Mouse (Mus musculus) G1E (cell line): Measurements from ENCODE around the gene Fam71b. TPM values are rescaled to one million over a fixed set of nuclear protein-coding genes. Genes with fewer than 3 reads are reported as not detected.

Source experiments
- ATAC-seq: 2 replicates; pipeline ENCODE4 v1.8.0; 2016; ENCODE audit warnings: mild to moderate bottlenecking; ENCODE audit not compliant: insufficient number of reproducible peaks, poor library complexity, low FRiP score, severe bottlenecking; ENCODE audit errors: extremely low read depth
- DNase-seq: peaks from one replicate; pipeline ENCODE4 v3.0.0; 2012; ENCODE audit warnings: low spot score
- H3K27me3 ChIP-seq: 2 replicates; pipeline ENCODE4 v1.6.1; 2012; ENCODE audit warnings: mild to moderate bottlenecking, low read length, inconsistent platforms; ENCODE audit not compliant: insufficient read depth
- H3K36me3 ChIP-seq: replicated peaks from 2 replicates; pipeline ENCODE3; 2012; ENCODE audit warnings: mild to moderate bottlenecking, inconsistent platforms
- H3K4me1 ChIP-seq: 2 replicates; pipeline ENCODE4 v1.6.1; 2012; ENCODE audit warnings: low read depth, low read length, inconsistent platforms, mixed read lengths; ENCODE audit not compliant: insufficient read depth
- H3K4me3 ChIP-seq: 2 replicates; pipeline ENCODE4 v1.5.1; 2012; ENCODE audit warnings: low read depth, mild to moderate bottlenecking, inconsistent platforms, low read length, moderate library complexity, mixed read lengths
- H3K9me3 ChIP-seq: replicated peaks from 2 replicates; pipeline ENCODE4 v1.6.1; 2012; ENCODE audit warnings: inconsistent platforms
- CTCF ChIP-seq: IDR thresholded peaks from 2 replicates; pipeline ENCODE4 v1.5.1; 2012; ENCODE audit warnings: low read depth, low read length, inconsistent platforms, mixed read lengths
- GATA1 ChIP-seq: IDR thresholded peaks from 2 replicates; pipeline ENCODE4 v1.6.1; 2012; ENCODE audit warnings: borderline replicate concordance, low read length, inconsistent platforms, mixed read lengths
- GATA2 ChIP-seq: IDR thresholded peaks from 2 replicates; pipeline ENCODE4 v1.6.1; 2012; ENCODE audit warnings: low read depth, low read length, inconsistent platforms, borderline replicate concordance
- POLR2AphosphoS5 ChIP-seq: IDR thresholded peaks from 2 replicates; pipeline ENCODE4 v1.6.1; 2012; ENCODE audit warnings: low read depth, low read length, inconsistent platforms; ENCODE audit not compliant: insufficient replicate concordance
- TAL1 ChIP-seq: conservative IDR thresholded peaks from 2 replicates; pipeline ENCODE4 v1.6.1; 2012; ENCODE audit warnings: low read depth, low read length, inconsistent platforms, mixed read lengths
- polyA plus RNA-seq: library from polyadenylated mRNA; stranded (reverse); fragments of >175 nt; gene quantifications from 2 replicates; pipeline ENCODE4 v1.2.3, GENCODE M21; 2012
- total RNA-seq, 2 experiments: library from RNA; stranded (forward) in 1 of 2; stranded (reverse) in 1 of 2; fragments of 200-1000 nt in 1 of 2; fragments of >200 nt in 1 of 2; fragmentation: Nextera tagmentation in 1 of 2; gene quantifications; 2 replicates each; pipeline ENCODE4 v1.2.3; 2014 to 2017

Fam71b gene
- total and polyA plus RNA-seq, 3 experiments: 0.49 TPM; not detected in 2

GRCm38 (mm10) chr11:46388438-46388837 is 7.9 kb upstream of the Fam71b start:
- no peak overlapping the region for H3K4me3 ChIP-seq
- ATAC-seq (no peak), DNase-seq (no peak)
- H3K27me3 ChIP-seq: no peaks in the 10 kb centered on the region; the same call in none of the 2 replicates
- no peaks in the 10 kb centered on the region for H3K4me1 ChIP-seq
- no peaks in the 10 kb centered on the region for H3K9me3 ChIP-seq
- H3K36me3 ChIP-seq: no peaks in the 10 kb centered on the region
- TF ChIP-seq TAL1 (no peak), CTCF (no peak), GATA2 (no peak), GATA1 (no peak), POLR2AphosphoS5 (no peak)

- ATAC-seq: no peak
- TF ChIP-seq CTCF (no peak), GATA1 (no peak), GATA2 (no peak), TAL1 (no peak), POLR2AphosphoS5 (no peak)
- no peaks in the 10 kb centered on the region; the same call in none of the 2 replicates for H3K27me3 ChIP-seq
- no peak for DNase-seq
- no peaks in the 10 kb centered on the region for H3K4me1 ChIP-seq
- no peak within 1 kb of the TSS for H3K4me3 ChIP-seq
- no peaks in the 10 kb centered on the region for H3K36me3 ChIP-seq
- H3K9me3 ChIP-seq: no peaks in the 10 kb centered on the region
Observed at GRCm38 (mm10) chr11:46389336-46390117, 6.8 kb upstream of the Fam71b start, which contains the start of gene Itk. TSS of gene Itk (minus strand) at chr11:46389515.

DNA sequence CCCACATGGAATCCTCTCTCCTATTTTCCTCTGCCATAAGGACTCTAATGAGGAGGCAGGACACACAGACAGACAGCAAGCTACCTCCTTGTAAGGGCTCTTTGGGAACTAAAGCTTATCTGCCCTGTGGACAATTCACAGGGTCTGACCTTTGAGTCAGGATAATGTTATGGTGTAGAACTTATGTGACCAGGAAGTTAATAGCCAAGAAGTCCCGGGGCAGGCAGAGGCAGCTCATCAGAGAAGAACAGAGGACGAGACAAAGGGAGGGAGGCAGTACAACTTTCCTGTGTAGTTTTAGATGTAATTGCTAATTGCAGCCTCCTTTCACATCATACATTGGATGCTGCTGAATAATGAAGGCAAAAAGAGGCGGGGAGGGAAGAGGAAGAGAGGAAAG is 5.7 kb upstream of the Fam71b start:
- Histone ChIP-seq H3K4me1 (no peaks in the 10 kb centered on the region), H3K4me3 (no peak overlapping the region), H3K36me3 (no peaks in the 10 kb centered on the region), H3K9me3 (no peaks in the 10 kb centered on the region), H3K27me3 (no peaks in the 10 kb centered on the region; the same call in none of the 2 replicates)
- no peak for TF ChIP-seq POLR2AphosphoS5
- no peak for TF ChIP-seq GATA2
- TF ChIP-seq TAL1: no peak
- TF ChIP-seq CTCF: no peak
- TF ChIP-seq GATA1: no peak
- ATAC-seq (no peak), DNase-seq (no peak)

DNA sequence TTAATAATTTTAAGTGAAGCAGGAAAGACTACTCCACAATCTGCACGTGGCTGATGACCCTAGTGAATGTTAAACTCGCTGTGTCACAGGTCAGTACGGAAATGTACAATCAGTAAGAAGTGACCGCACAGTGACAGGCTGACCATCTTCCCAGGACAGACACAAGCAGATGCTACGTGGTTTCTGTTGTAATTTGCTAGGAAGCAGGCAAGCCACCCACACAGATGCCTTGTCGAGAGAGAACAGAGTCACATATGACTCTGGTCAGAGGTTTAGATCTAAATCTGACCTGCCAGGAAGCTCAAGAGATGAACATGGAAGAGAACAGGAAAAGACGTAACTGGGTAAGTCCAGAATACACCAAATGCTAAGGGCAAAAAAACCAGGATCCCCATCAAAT is 3.5 kb upstream of the Fam71b start:
- Histone ChIP-seq H3K4me1 (no peaks in the 10 kb centered on the region), H3K4me3 (no peak overlapping the region), H3K36me3 (no peaks in the 10 kb centered on the region), H3K9me3 (no peaks in the 10 kb centered on the region), H3K27me3 (peaks cover 4% of the 10 kb centered on the region)
- TF ChIP-seq GATA2 (no peak), TAL1 (no peak), CTCF (no peak), GATA1 (no peak)
- DNase-seq (no peak), ATAC-seq (no peak)

DNA sequence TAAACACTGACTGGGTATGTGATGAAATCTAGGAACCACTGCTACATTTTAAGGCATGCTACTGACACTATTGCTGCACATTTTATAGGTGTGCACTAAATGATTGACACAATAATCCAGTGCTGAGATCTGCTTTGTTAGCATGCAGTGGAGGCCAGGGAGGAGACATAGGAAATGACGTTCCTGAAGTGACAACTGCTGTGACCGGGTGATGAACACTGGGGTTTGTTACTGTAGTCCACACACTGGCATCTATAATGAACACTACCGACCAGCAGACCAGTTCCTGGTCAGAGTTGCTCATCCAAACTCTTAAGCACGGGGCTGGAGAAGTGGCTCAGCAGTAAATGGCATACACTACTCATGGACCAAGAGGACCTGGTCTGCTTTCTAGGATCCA is 2.9 kb upstream of the Fam71b start:
- TF ChIP-seq TAL1 (no peak), POLR2AphosphoS5 (no peak), GATA1 (no peak), CTCF (no peak), GATA2 (no peak)
- Histone ChIP-seq H3K36me3 (no peaks in the 10 kb centered on the region), H3K27me3 (peaks cover 4% of the 10 kb centered on the region), H3K4me3 (no peak overlapping the region), H3K4me1 (no peaks in the 10 kb centered on the region), H3K9me3 (no peaks in the 10 kb centered on the region)
- no peak for ATAC-seq
- no peak for DNase-seq

- no peak for TF ChIP-seq TAL1
- no peak for DNase-seq
- H3K9me3 ChIP-seq: no peaks in the 10 kb centered on the region
Observed at GRCm38 (mm10) chr11:46395088-46395487, 1.3 kb upstream of the Fam71b start.

DNA sequence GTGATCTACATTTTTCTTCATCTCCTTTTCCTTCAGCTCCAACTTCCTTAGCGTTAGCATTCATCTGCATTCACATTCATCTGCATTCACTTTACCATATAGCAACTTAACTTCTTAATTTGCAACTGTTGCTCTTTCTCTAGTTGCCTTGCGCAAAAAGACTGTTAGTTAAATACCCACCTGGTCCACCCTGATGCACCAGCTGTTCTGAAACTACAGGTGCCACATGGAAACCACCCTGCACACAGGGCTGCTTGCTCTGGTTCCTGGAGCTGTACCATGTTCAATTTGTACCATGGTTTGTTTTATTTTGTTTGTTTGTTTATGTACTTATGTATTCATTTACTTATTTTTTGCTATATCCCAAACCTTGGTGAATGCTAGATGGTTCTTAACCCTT is 661 bp upstream of the Fam71b start:
- no peak for DNase-seq
- TF ChIP-seq GATA1: no peak
- TF ChIP-seq GATA2: no peak
- TF ChIP-seq POLR2AphosphoS5: no peak
- no peak for TF ChIP-seq TAL1
- no peak for TF ChIP-seq CTCF
- no peak overlapping the region for H3K4me3 ChIP-seq
- H3K36me3 ChIP-seq: no peaks in the 10 kb centered on the region
- no peaks in the 10 kb centered on the region for H3K9me3 ChIP-seq
- no peak for ATAC-seq
- H3K4me1 ChIP-seq: no peaks in the 10 kb centered on the region
- H3K27me3 ChIP-seq: peaks cover 4% of the 10 kb centered on the region

More at GRCm38 (mm10) chr11:46395088-46395487, 1.3 kb upstream of the Fam71b start:
- no peak for ATAC-seq
- Histone ChIP-seq H3K27me3 (peaks cover 4% of the 10 kb centered on the region), H3K4me1 (no peaks in the 10 kb centered on the region), H3K4me3 (no peak overlapping the region), H3K36me3 (no peaks in the 10 kb centered on the region)
